Mouse (Mus musculus) heart, postnatal 0 days (tissue): ENCODE data around the gene Gabbr2.

Source experiments
- CTCF ChIP-seq: IDR thresholded peaks from 2 replicates; pipeline ENCODE4 v1.5.1; 2016; ENCODE audit warnings: antibody characterized with exemption, control low read depth, low read depth
- EP300 ChIP-seq: IDR thresholded peaks from 2 replicates; pipeline ENCODE4 v1.6.1; 2016; ENCODE audit warnings: antibody characterized with exemption, low read depth

DNA sequence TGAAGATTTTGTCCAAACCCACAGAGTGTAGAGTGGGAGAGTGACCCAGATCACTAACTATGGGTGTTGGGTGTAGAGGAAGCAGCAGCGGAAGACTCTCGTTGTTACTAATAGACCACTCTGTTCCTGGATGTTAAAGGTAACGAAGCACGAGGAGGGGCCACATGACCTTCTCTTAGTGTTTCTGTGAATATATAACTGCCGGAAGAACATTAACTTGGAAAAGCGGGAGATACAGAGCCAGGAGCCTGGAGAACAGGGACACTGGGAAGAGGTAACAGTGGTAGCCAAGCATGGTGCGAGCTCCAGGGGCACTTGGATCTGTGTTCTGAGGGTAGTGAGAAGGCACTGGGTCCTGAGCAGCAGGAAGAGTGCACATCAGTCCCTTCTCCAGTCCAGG lies 38.7 kb downstream of the Gabbr2 start:
- no peak for TF ChIP-seq CTCF
- no peak for TF ChIP-seq EP300
